Comparison of ENCODE assay signal across 8 mouse cellular contexts in the genomic region with DNA sequence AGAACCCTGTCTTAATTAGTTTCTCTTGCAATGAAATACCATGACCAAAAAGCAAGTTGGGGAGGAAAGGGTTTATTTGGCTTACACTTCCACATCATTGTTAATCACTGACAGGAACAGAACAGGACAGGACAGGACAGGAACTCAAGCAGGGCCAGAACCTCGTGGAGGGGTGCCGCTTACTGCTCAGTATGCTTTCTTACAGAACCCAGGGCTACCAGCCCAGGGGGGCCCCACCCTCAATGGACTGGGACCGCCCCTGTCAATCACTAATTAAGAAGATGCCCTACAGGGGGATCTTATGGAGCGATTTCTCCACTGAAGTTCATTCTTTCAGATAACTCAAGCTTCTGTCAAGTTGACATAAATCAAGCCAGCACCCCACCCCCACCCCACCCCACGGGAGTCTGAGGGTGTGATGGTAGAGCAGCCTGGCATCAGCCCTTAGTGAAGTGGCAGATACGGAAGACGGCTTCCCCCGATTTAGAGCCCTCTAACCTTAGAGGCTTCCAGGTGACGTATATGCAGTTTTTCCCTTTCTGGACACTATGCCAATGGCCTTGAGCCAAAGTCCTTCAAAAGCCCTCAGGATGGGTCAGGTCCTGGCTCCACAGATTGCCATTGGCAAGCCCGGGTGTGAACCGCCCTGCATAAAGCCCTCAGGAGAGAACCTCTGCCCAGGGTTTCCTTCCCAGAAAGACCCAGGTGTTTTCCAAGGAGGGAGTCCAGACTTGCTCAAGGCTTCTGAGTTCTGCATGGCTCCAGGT. TPM values are rescaled to one million over a fixed set of nuclear protein-coding genes. Genes with fewer than 3 reads are reported as not detected.
DNase-seq lines count a peak whose midpoint lies in the region; ATAC-seq and TF ChIP-seq lines count a peak whose summit lies in the region.

No protein-coding gene starts in this region.

- peaks cover 45% of the 10 kb centered on the region for H3K4me1 ChIP-seq in forebrain, embryonic 15.5 days
- peaks cover 53% of the 10 kb centered on the region for H3K4me1 ChIP-seq in lung, embryonic 16.5 days (replicated peaks; ENCODE audit: control insufficient read depth, insufficient read depth, low read length)

- H3K9me3 ChIP-seq in forebrain, embryonic 15.5 days = no peaks in the 10 kb centered on the region
- H3K9me3 ChIP-seq in lung, embryonic 16.5 days (ENCODE audit: control insufficient read depth, low read length) = no peaks in the 10 kb centered on the region

- TF ChIP-seq POLR2A in brain, embryonic 14.5 days (IDR thresholded peaks at IDR 0.05; ENCODE audit: borderline replicate concordance, extremely low read depth, insufficient read depth, insufficient read length, poor library complexity, severe bottlenecking) = no peak

- H3K4me3 ChIP-seq in forebrain, embryonic 15.5 days = peak overlapping the region; percentile 65
- H3K4me3 ChIP-seq in lung, embryonic 16.5 days (ENCODE audit: low read length) = peak overlapping the region; percentile 86

- intact Hi-C loops in gastrocnemius, postnatal 14 days (cut with DNase I; ENCODE audit: low total_unique reads) = no loop called here

- TF ChIP-seq CTCF in brain, embryonic 14.5 days (IDR thresholded peaks at IDR 0.05; ENCODE audit: borderline replicate concordance, extremely low read depth, insufficient read depth, insufficient read length) = no peak

- WGBS in forebrain, embryonic 15.5 days = 13% methylated on average over 11 of the region's 11 CpGs
- 13% methylated on average over 11 of the region's 11 CpGs for WGBS in lung, embryonic 16.5 days

- H3K4me2 ChIP-seq in forebrain, embryonic 15.5 days (replicated peaks) = peak overlapping the region; percentile 91
- peak overlapping the region; percentile 87 for H3K4me2 ChIP-seq in lung, embryonic 16.5 days (ENCODE audit: low read depth, low read length)

- no peaks in the 10 kb centered on the region for H3K27me3 ChIP-seq in forebrain, embryonic 15.5 days
- H3K27me3 ChIP-seq in lung, embryonic 16.5 days (ENCODE audit: control insufficient read depth, insufficient read depth, low read depth, low read length) = no peaks in the 10 kb centered on the region

- peak overlapping the region; percentile 100 for H3K27ac ChIP-seq in forebrain, embryonic 15.5 days (replicated peaks)
- H3K27ac ChIP-seq in lung, embryonic 16.5 days (ENCODE audit: low read length) = peak overlapping the region; percentile 99

- no peak for ATAC-seq in forebrain, embryonic 15.5 days (replicated peaks)
- ATAC-seq in lung, embryonic 16.5 days (ENCODE audit: low read depth) = peak; percentile 4; the same call in 1 of the 2 replicates
- no peak for ATAC-seq in activated CD4-positive, CD25-positive, alpha-beta regulatory T cell, adult 4 months

- peak; percentile 9 for DNase-seq in brain, embryonic 14.5 days (ENCODE audit: low read depth)
- peak; percentile 69 for DNase-seq in kidney, adult 8-10 months
- no peak for DNase-seq in thymus, postnatal 4 days
- DNase-seq in gastrocnemius, postnatal 14 days = no peak
- no peak for DNase-seq in spleen, adult 18-20 months

- H3K36me3 ChIP-seq in forebrain, embryonic 15.5 days = peaks cover 11% of the 10 kb centered on the region
- H3K36me3 ChIP-seq in lung, embryonic 16.5 days (ENCODE audit: control insufficient read depth, insufficient read depth, low read length) = peaks cover 6% of the 10 kb centered on the region

- peak overlapping the region; percentile 89 for H3K9ac ChIP-seq in forebrain, embryonic 15.5 days (replicated peaks)
- peak overlapping the region; percentile 97 for H3K9ac ChIP-seq in lung, embryonic 16.5 days (ENCODE audit: low read length)

RNA-seq across cellular contexts. Expression of a gene that starts 1.2 kb away (rescaled TPM):
- 67.5 and 82.1 TPM in 2 replicates for polyA plus RNA-seq in brain, embryonic 14.5 days (2012; rRNA removed)
- 20.7 and 23.5 TPM in 2 replicates for polyA plus RNA-seq in forebrain, embryonic 15.5 days (2015; fragmentation: Nextera tagmentation; extraction: Ambion mirVana)
- polyA plus RNA-seq in lung, embryonic 16.5 days (2015; fragmentation: Nextera tagmentation; extraction: Ambion mirVana) = 17.4 and 18.6 TPM in 2 replicates
- under 1 TPM; 0.16 to 0.80 TPM for polyA plus RNA-seq in activated CD4-positive, CD25-positive, alpha-beta regulatory T cell, adult 4 months (2017; shearing (Covaris generic))
- total RNA-seq in gastrocnemius, postnatal 14 days (2021) = 1 to 10 TPM; 2.1 to 3.8 TPM

RNA-seq across cellular contexts. Expression of a gene that starts 11.6 kb away (rescaled TPM):
- polyA plus RNA-seq in brain, embryonic 14.5 days (2012; rRNA removed) = 161 and 195 TPM in 2 replicates
- 568 and 598 TPM in 2 replicates for polyA plus RNA-seq in forebrain, embryonic 15.5 days (2015; fragmentation: Nextera tagmentation; extraction: Ambion mirVana)
- 524 and 545 TPM in 2 replicates for polyA plus RNA-seq in lung, embryonic 16.5 days (2015; fragmentation: Nextera tagmentation; extraction: Ambion mirVana)
- 100 to 1,000 TPM; 726 to 879 TPM for polyA plus RNA-seq in activated CD4-positive, CD25-positive, alpha-beta regulatory T cell, adult 4 months (2017; shearing (Covaris generic))
- 100 to 1,000 TPM; 184 to 190 TPM for total RNA-seq in gastrocnemius, postnatal 14 days (2021)

RNA-seq across cellular contexts. Expression of a gene that starts 11.7 kb away (rescaled TPM):
- 9.7 and 12.5 TPM in 2 replicates for polyA plus RNA-seq in brain, embryonic 14.5 days (2012; rRNA removed)
- 17.3 and 18.4 TPM in 2 replicates for polyA plus RNA-seq in forebrain, embryonic 15.5 days (2015; fragmentation: Nextera tagmentation; extraction: Ambion mirVana)
- 11.2 and 13.1 TPM in 2 replicates for polyA plus RNA-seq in lung, embryonic 16.5 days (2015; fragmentation: Nextera tagmentation; extraction: Ambion mirVana)
- polyA plus RNA-seq in activated CD4-positive, CD25-positive, alpha-beta regulatory T cell, adult 4 months (2017; shearing (Covaris generic)) = 10 to 100 TPM; 10.9 to 12.4 TPM
- total RNA-seq in gastrocnemius, postnatal 14 days (2021) = 1 to 10 TPM; 7.3 to 7.8 TPM

RNA-seq across cellular contexts. Expression of a gene that starts 20.0 kb away (rescaled TPM):
- 41.6 and 43.6 TPM in 2 replicates for polyA plus RNA-seq in brain, embryonic 14.5 days (2012; rRNA removed)
- polyA plus RNA-seq in forebrain, embryonic 15.5 days (2015; fragmentation: Nextera tagmentation; extraction: Ambion mirVana) = 32.0 and 36.5 TPM in 2 replicates
- 22.8 and 24.7 TPM in 2 replicates for polyA plus RNA-seq in lung, embryonic 16.5 days (2015; fragmentation: Nextera tagmentation; extraction: Ambion mirVana)
- polyA plus RNA-seq in activated CD4-positive, CD25-positive, alpha-beta regulatory T cell, adult 4 months (2017; shearing (Covaris generic)) = 10 to 100 TPM; 15.3 to 16.3 TPM
- 1 to 10 TPM; 7.4 to 7.5 TPM for total RNA-seq in gastrocnemius, postnatal 14 days (2021)

RNA-seq across cellular contexts. Expression of a gene that starts 34.4 kb away (rescaled TPM):
- polyA plus RNA-seq in brain, embryonic 14.5 days (2012; rRNA removed) = 48.3 and 61.0 TPM in 2 replicates
- 16.5 and 16.7 TPM in 2 replicates for polyA plus RNA-seq in forebrain, embryonic 15.5 days (2015; fragmentation: Nextera tagmentation; extraction: Ambion mirVana)
- 12.1 and 13.2 TPM in 2 replicates for polyA plus RNA-seq in lung, embryonic 16.5 days (2015; fragmentation: Nextera tagmentation; extraction: Ambion mirVana)
- polyA plus RNA-seq in activated CD4-positive, CD25-positive, alpha-beta regulatory T cell, adult 4 months (2017; shearing (Covaris generic)) = 10 to 100 TPM; 36.6 to 42.8 TPM
- 10 to 100 TPM; 10.7 to 11.4 TPM for total RNA-seq in gastrocnemius, postnatal 14 days (2021)

Comparison
In these comparisons a context has a peak if more than half of its experiments do, and no peak if none do; other contexts are left out.
1. DNase-seq: peak in brain, embryonic 14.5 days (single experiment) and kidney, adult 8-10 months (2 of 2); none in thymus, postnatal 4 days (single experiment), gastrocnemius, postnatal 14 days (single experiment) and spleen, adult 18-20 months (0 of 2).
2. RNA of a gene that starts 1.2 kb away (polyA plus RNA-seq): 67.5 to 82.1 TPM in brain, embryonic 14.5 days, 20.7 to 23.5 TPM in forebrain, embryonic 15.5 days and 17.4 to 18.6 TPM in lung, embryonic 16.5 days; 0.16 to 0.80 TPM in activated CD4-positive, CD25-positive, alpha-beta regulatory T cell, adult 4 months; every median in the first group is over 10 times any median in the second.